Mouse (Mus musculus) liver, postnatal 0 days (tissue): Measurements from ENCODE around the gene Vmn2r79. TPM values are rescaled to one million over a fixed set of nuclear protein-coding genes. Genes with fewer than 3 reads are reported as not detected.
"Not testable (repeated sequence)": the region's sequence is repeated elsewhere in the genome, so short reads cannot be mapped to it uniquely, and the experiment has no call there.

Experiments
- ATAC-seq: fragments of 200-750 bp; cut with Nextera tagmentation; 2 replicates; pipeline ENCODE4 v1.8.0; 2017; ENCODE audit warnings: mild to moderate bottlenecking, moderate library complexity
- DNase-seq: peaks from one replicate; pipeline ENCODE4 v3.0.0-alpha.2; 2016
- H3K27ac ChIP-seq: fragments of 300-500 bp; sonication (generic); 2 replicates; pipeline ENCODE4 v1.5.1; 2014; ENCODE audit warnings: antibody characterized with exemption, moderate library complexity, mild to moderate bottlenecking, low read depth
- H3K27me3 ChIP-seq: fragments of 300-500 bp; sonication (generic); 2 replicates; pipeline ENCODE4 v1.6.1; 2014; ENCODE audit warnings: low read length, control low read depth, mixed read lengths; ENCODE audit not compliant: insufficient read depth
- H3K36me3 ChIP-seq: fragments of 300-500 bp; sonication (generic); replicated peaks from 2 replicates; pipeline ENCODE4 v1.6.1; 2014; ENCODE audit warnings: mild to moderate bottlenecking, control low read depth, low read length, moderate library complexity, mixed read lengths; ENCODE audit not compliant: insufficient read depth
- H3K4me1 ChIP-seq: fragments of 300-500 bp; sonication (generic); 2 replicates; pipeline ENCODE4 v1.6.1; 2014; ENCODE audit warnings: antibody characterized with exemption, mild to moderate bottlenecking, control low read depth; ENCODE audit not compliant: insufficient read depth
- H3K4me2 ChIP-seq: fragments of 300-500 bp; sonication (generic); 2 replicates; pipeline ENCODE4 v1.6.1; 2014; ENCODE audit warnings: low read depth, mild to moderate bottlenecking, low read length, moderate library complexity, mixed read lengths
- H3K4me3 ChIP-seq: fragments of 300-500 bp; sonication (generic); 2 replicates; pipeline ENCODE4 v1.5.1; 2014; ENCODE audit warnings: low read depth, low read length
- H3K9ac ChIP-seq: fragments of 300-500 bp; sonication (generic); replicated peaks from 2 replicates; pipeline ENCODE4 v1.6.1; 2014; ENCODE audit warnings: mild to moderate bottlenecking, moderate library complexity
- H3K9me3 ChIP-seq: fragments of 300-500 bp; sonication (generic); 2 replicates; pipeline ENCODE4 v1.6.1; 2016; ENCODE audit warnings: mild to moderate bottlenecking, control low read depth, low read length, mixed read lengths
- CTCF ChIP-seq: sonication (generic); IDR thresholded peaks from 2 replicates; pipeline ENCODE4 v1.5.1; 2016; ENCODE audit warnings: antibody characterized with exemption, low read depth
- EP300 ChIP-seq: IDR thresholded peaks from 2 replicates; pipeline ENCODE4 v1.6.1; 2016; ENCODE audit warnings: antibody characterized with exemption, low read depth, mild to moderate bottlenecking
- WGBS: fragments of 180-500 bp; shearing (Covaris S2); extraction: QIAGEN DNeasy Blood & Tissue Kit; methylation state at CpG from one replicate; pipeline ENCODE4 v1.1.7; 2014; ENCODE audit not compliant: insufficient replicate concordance; 5-methylcytosine and 5-hydroxymethylcytosine counted together
- polyA plus RNA-seq: library from polyadenylated mRNA; unstranded; fragments of >200 nt; fragmentation: Nextera tagmentation; extraction: Ambion mirVana; gene quantifications from 2 replicates; pipeline ENCODE4 v1.2.1, GENCODE M21; 2015

Gene Vmn2r79
- not detected in 2 replicates for polyA plus RNA-seq

GRCm38 (mm10) chr7:86995815-86996214 lies at the start of gene Vmn2r79:
Gene Vmn2r79 (plus strand): TSS chr7:86996115.
- H3K9ac ChIP-seq, H3K4me3 ChIP-seq, ATAC-seq, H3K4me1 ChIP-seq, DNase-seq, H3K4me2 ChIP-seq, H3K27ac ChIP-seq, H3K36me3 ChIP-seq, H3K27me3 ChIP-seq, H3K9me3 ChIP-seq: not testable (repeated sequence)
- 71% methylated on average over 1 of the region's 1 CpGs for WGBS

DNA sequence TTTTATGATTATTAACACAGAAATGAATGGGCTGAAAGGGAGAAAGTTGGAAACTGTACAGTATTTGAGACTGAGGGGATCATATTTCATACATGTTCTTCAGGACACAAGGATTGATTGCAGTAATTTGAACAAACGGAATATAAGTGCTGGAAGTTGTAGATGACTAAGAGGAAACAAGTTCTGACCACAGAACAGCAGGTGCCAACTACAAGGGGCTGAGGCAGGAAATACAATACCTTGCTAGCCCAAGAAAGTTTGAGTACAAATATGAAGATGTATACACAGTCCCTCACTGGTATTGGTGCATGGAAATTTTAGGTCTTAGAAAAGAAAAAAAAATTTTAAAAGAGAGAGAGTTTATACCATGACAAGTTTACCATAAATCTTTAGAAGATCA lies 1.2 kb upstream of the Vmn2r79 start:
- TF ChIP-seq CTCF (no peak), EP300 (no peak)

GRCm38 (mm10) chr7:87026486-87026885 lies 30.6 kb downstream of the Vmn2r79 start:
- not testable (repeated sequence) for H3K9me3 ChIP-seq, H3K4me1 ChIP-seq, DNase-seq, H3K9ac ChIP-seq, H3K4me3 ChIP-seq, ATAC-seq, H3K27ac ChIP-seq, H3K36me3 ChIP-seq, H3K4me2 ChIP-seq, H3K27me3 ChIP-seq

More for the DNA sequence above, 1.2 kb upstream of the Vmn2r79 start:
- Histone ChIP-seq H3K4me3 (no peak overlapping the region), H3K9me3 (no peaks in the 10 kb centered on the region), H3K4me1 (no peaks in the 10 kb centered on the region), H3K4me2 (no peak overlapping the region), H3K27ac (no peak overlapping the region), H3K9ac (no peak overlapping the region), H3K27me3 (no peaks in the 10 kb centered on the region), H3K36me3 (no peaks in the 10 kb centered on the region)
- DNase-seq: no peak
- 24% methylated on average over 1 of the region's 1 CpGs for whole genome bisulfite sequencing
- no peak for ATAC-seq

GRCm38 (mm10) chr7:87063576-87063975 lies 67.7 kb downstream of the Vmn2r79 start:
- H3K4me2 ChIP-seq: no peak overlapping the region

More at GRCm38 (mm10) chr7:87063576-87063975, 67.7 kb downstream of the Vmn2r79 start:
- Histone ChIP-seq H3K36me3 (no peaks in the 10 kb centered on the region), H3K4me3 (no peak overlapping the region), H3K9ac (no peak overlapping the region), H3K4me1 (no peaks in the 10 kb centered on the region), H3K27me3 (no peaks in the 10 kb centered on the region), H3K27ac (no peak overlapping the region), H3K9me3 (no peaks in the 10 kb centered on the region)
- DNase-seq: no peak
- WGBS: 65% methylated on average over 4 of the region's 4 CpGs
- TF ChIP-seq CTCF (no peak), EP300 (no peak)
- no peak for ATAC-seq

Other genes with a start within 250 kb of the Vmn2r79 start
- gene Folh1, start 220.2 kb upstream of the Vmn2r79 start, polyA plus RNA-seq: 0.04 TPM in 1 of 2 replicates, not detected in the other
- gene Vmn2r77, start 201.1 kb upstream of the Vmn2r79 start, polyA plus RNA-seq: not detected in 2 replicates
- gene Vmn2r78, start 81.0 kb upstream of the Vmn2r79 start, polyA plus RNA-seq: not detected in 2 replicates
- 0.04 and 0.07 TPM in 2 replicates for gene Nox4, start 250.0 kb downstream of the Vmn2r79 start, polyA plus RNA-seq